Mouse (Mus musculus): ENCODE results near the gene Tpgs1. TPM values are rescaled to one million over a fixed set of nuclear protein-coding genes. Genes with fewer than 3 reads are reported as not detected.

Gene Tpgs1
- total and polyA plus RNA-seq, 3 experiments: 23.5 to 48.0 TPM; not detected in 1

DNA sequence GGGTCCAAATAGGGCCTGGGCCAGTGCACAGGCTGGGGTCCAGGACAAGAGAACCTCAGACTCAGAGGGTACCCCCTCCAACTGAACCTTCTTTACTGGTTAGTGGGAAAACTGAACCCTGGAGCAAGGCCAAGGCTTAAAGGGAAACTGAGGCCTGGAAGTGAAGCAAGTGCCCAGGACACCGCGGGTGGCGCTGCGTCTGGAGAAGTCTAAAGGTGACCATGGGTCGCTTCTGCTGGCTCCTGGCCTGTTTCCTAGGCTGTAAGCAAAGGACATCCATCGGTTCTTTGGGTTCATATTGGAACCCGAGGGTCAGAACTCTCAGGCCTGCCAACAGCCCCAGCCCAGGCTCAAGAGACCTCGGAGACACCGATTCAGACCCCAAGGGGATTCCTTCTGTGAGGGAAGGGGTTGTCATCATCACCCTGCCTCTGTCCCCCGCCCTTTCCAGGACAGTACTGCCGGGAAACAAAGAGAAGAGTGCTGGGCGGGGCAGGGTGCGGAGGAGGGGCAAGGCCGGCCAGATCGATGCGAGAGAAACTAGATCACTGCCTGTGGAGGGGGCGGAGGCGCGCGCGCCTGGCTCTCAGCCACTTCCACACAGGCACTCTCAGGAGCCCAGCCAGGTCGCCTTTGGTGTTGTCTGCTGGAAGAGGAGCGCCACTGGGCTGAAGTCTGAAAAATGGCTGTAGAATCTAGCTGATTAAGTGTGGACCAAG is 30.5 kb upstream of the Tpgs1 start:
- no peaks in the 10 kb centered on the region for H3K27me3 ChIP-seq (ENCODE audit: control insufficient read depth in 1 of 2, insufficient read depth in 2 of 2, low read length in 2 of 2)
- TF ChIP-seq TBP (IDR thresholded peaks at IDR 0.05; ENCODE audit: low read depth, low read length) (no peak), TAL1 (IDR thresholded peaks at IDR 0.05; ENCODE audit: low read length) (no peak), MAFK (IDR thresholded peaks at IDR 0.05; ENCODE audit: borderline replicate concordance, low read depth, low read length) (no peak), ELF1 (IDR thresholded peaks at IDR 0.05; ENCODE audit: low read depth, low read length) (no peak), KAT2A (conservative IDR thresholded peaks at IDR 0.05; ENCODE audit: low read depth, low read length) (no peak), POLR2AphosphoS5 (IDR thresholded peaks at IDR 0.05; ENCODE audit: borderline replicate concordance, low read depth, low read length) (no peak), E2F4 (IDR thresholded peaks at IDR 0.05; ENCODE audit: borderline replicate concordance, low read depth, low read length) (no peak), ZNF384 (IDR thresholded peaks at IDR 0.05; ENCODE audit: low read depth, low read length) (no peak), ZMIZ1 (IDR thresholded peaks at IDR 0.05; ENCODE audit: low read depth, low read length) (no peak), ETS1 (IDR thresholded peaks at IDR 0.05; ENCODE audit: low read depth, low read length) (no peak), ZKSCAN1 (IDR thresholded peaks at IDR 0.05; ENCODE audit: low read depth, low read length) (no peak), USF2 (IDR thresholded peaks at IDR 0.05; ENCODE audit: borderline replicate concordance in 1 of 2, insufficient read depth in 1 of 2, low read depth in 1 of 2, low read length in 2 of 2) (no peak), SIN3A (IDR thresholded peaks at IDR 0.05; ENCODE audit: low read length) (no peak)
- DNase-seq (ENCODE audit: low read depth, low spot score): no peak

DNA sequence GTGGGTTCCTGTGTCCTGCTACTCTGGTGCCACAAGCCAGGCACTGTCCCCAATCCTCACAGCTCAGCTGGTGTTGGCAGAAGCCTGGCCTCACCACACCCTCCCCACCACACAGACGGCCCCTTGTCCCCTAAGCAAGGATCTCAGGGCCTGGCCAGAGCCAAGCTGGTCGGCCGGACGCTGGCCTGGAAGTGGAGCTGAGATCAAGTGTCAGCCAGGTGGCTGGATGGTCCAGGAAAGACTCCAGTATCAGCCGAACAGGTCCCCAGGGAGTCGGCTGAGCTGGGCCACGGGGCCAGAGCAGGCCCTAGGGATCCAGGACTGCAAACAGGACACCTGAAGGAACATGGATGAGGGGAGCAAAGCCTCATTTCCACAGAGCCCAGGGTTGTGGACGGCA is 23.5 kb upstream of the Tpgs1 start, which contains the start of gene Odf3l2:
Gene Odf3l2, minus strand, starts transcription at position 28 of the 400 bp plus-strand sequence.
- Histone ChIP-seq H3K27me3 (ENCODE audit: control insufficient read depth in 1 of 2, insufficient read depth in 2 of 2, low read length in 2 of 2) (no peaks in the 10 kb centered on the region), H3K36me3 (ENCODE audit: control insufficient read depth in 1 of 2, insufficient read depth in 2 of 2, low read length in 2 of 2) (no peaks in the 10 kb centered on the region), H3K9me3 (replicated peaks; ENCODE audit: insufficient read depth, low read length) (no peaks in the 10 kb centered on the region), H3K79me2 (ENCODE audit: control insufficient read depth, insufficient read depth, low read length, poor library complexity) (no peaks in the 10 kb centered on the region), H3K9ac (ENCODE audit: control insufficient read depth, low read depth, low read length, poor library complexity, severe bottlenecking) (no peak within 1 kb of the TSS), H3K4me1 (ENCODE audit: control insufficient read depth in 1 of 2, insufficient read depth in 2 of 2, low read length in 2 of 2) (no peaks in the 10 kb centered on the region), H3K4me3 (ENCODE audit: control insufficient read depth in 1 of 2, insufficient read depth in 1 of 2, low read depth in 2 of 2, low read length in 2 of 2) (no peak within 1 kb of the TSS), H3K27ac (ENCODE audit: control insufficient read depth, low read depth, low read length) (no peak within 1 kb of the TSS)
- no peak for DNase-seq (ENCODE audit: low read depth, low spot score)
- TF ChIP-seq USF2 (IDR thresholded peaks at IDR 0.05; ENCODE audit: borderline replicate concordance in 1 of 2, insufficient read depth in 1 of 2, low read depth in 1 of 2, low read length in 2 of 2) (no peak), ELF1 (IDR thresholded peaks at IDR 0.05; ENCODE audit: low read depth, low read length) (no peak), MYB (IDR thresholded peaks at IDR 0.05; ENCODE audit: low read depth, low read length) (no peak), E2F4 (IDR thresholded peaks at IDR 0.05; ENCODE audit: borderline replicate concordance, low read depth, low read length) (no peak), MXI1 (IDR thresholded peaks at IDR 0.05; ENCODE audit: low read depth, low read length) (no peak), ZMIZ1 (IDR thresholded peaks at IDR 0.05; ENCODE audit: low read depth, low read length) (no peak), SIN3A (IDR thresholded peaks at IDR 0.05; ENCODE audit: low read length) (no peak), SMC3 (IDR thresholded peaks at IDR 0.05; ENCODE audit: low read depth, low read length) (no peak), CHD2 (IDR thresholded peaks at IDR 0.05; ENCODE audit: low read length) (no peak), CTCF (IDR thresholded peaks at IDR 0.05 in 2 of 3, conservative IDR thresholded peaks at IDR 0.05 in 1 of 3; ENCODE audit: control insufficient read depth in 1 of 3, insufficient read depth in 1 of 3, low read depth in 2 of 3, low read length in 3 of 3, poor library complexity in 1 of 3, severe bottlenecking in 1 of 3) (no peak), TAL1 (IDR thresholded peaks at IDR 0.05; ENCODE audit: low read length) (no peak), ZNF384 (IDR thresholded peaks at IDR 0.05; ENCODE audit: low read depth, low read length) (no peak)

More for the DNA sequence above, 30.5 kb upstream of the Tpgs1 start:
- Histone ChIP-seq H3K4me3 (ENCODE audit: control insufficient read depth in 1 of 2, insufficient read depth in 1 of 2, low read depth in 2 of 2, low read length in 2 of 2) (no peak overlapping the region), H3K9me3 (replicated peaks; ENCODE audit: insufficient read depth, low read length) (no peaks in the 10 kb centered on the region), H3K36me3 (ENCODE audit: control insufficient read depth in 1 of 2, insufficient read depth in 2 of 2, low read length in 2 of 2) (no peaks in the 10 kb centered on the region), H3K27ac (ENCODE audit: control insufficient read depth, low read depth, low read length) (no peak overlapping the region), H3K4me1 (ENCODE audit: control insufficient read depth in 1 of 2, insufficient read depth in 2 of 2, low read length in 2 of 2) (no peaks in the 10 kb centered on the region), H3K9ac (ENCODE audit: control insufficient read depth, low read depth, low read length, poor library complexity, severe bottlenecking) (no peak overlapping the region), H3K79me2 (ENCODE audit: control insufficient read depth, insufficient read depth, low read length, poor library complexity) (no peaks in the 10 kb centered on the region)
